Comparison of ENCODE assay signal across 19 mouse cellular contexts in genomic region chr17:63423851-63424250, GRCm38 (mm10).
DNase-seq lines count a peak whose midpoint lies in the region; ATAC-seq and TF ChIP-seq lines count a peak whose summit lies in the region.
"Had no signal": no experiment of that assay in that cellular context is flagged by ENCODE, and none has a peak within 500 bp of the region (broad histone marks: within the 10 kb centered on the region; RNA-seq: fewer than 3 reads in every experiment).

No protein-coding gene starts in this region.

- no peak overlapping the region for H3K9ac ChIP-seq in hindbrain, embryonic 16.5 days (ENCODE audit: low read depth, low read length)
- no peak overlapping the region for H3K9ac ChIP-seq in hindbrain, embryonic 11.5 days (ENCODE audit: low read depth, low read length)
- H3K9ac ChIP-seq: embryonic facial prominence, embryonic 13.5 days; forebrain, embryonic 12.5 days; heart, embryonic 13.5 days; hindbrain, embryonic 14.5 days had no signal

- no peaks in the 10 kb centered on the region for H3K36me3 ChIP-seq in hindbrain, embryonic 16.5 days (ENCODE audit: control insufficient read depth, insufficient read depth, low read length)
- no peaks in the 10 kb centered on the region for H3K36me3 ChIP-seq in hindbrain, embryonic 11.5 days (ENCODE audit: control insufficient read depth, insufficient read depth, low read length)
- H3K36me3 ChIP-seq: forebrain, embryonic 12.5 days; heart, embryonic 13.5 days had no signal

- TF ChIP-seq CTCF in lung, adult 2 months (IDR thresholded peaks at IDR 0.05; ENCODE audit: insufficient read depth, low read length), result no peak

- no peak overlapping the region for H3K4me3 ChIP-seq in hindbrain, embryonic 16.5 days (ENCODE audit: low read length)
- no peak overlapping the region for H3K4me3 ChIP-seq in hindbrain, embryonic 11.5 days (ENCODE audit: low read depth, low read length)
- H3K4me3 ChIP-seq in lung, adult 2 months (replicated peaks; ENCODE audit: extremely low read depth, low read depth, low read length), result no peak overlapping the region
- H3K4me3 ChIP-seq: embryonic facial prominence, embryonic 13.5 days; forebrain, embryonic 12.5 days; gastrocnemius, adult 2 months; heart, embryonic 13.5 days had no signal

- no peak overlapping the region for H3K27ac ChIP-seq in hindbrain, embryonic 16.5 days (ENCODE audit: low read depth, low read length)
- no peak overlapping the region for H3K27ac ChIP-seq in hindbrain, embryonic 11.5 days (ENCODE audit: low read depth, low read length)
- H3K27ac ChIP-seq: embryonic facial prominence, embryonic 13.5 days; forebrain, embryonic 12.5 days; gastrocnemius, adult 2 months; heart, embryonic 13.5 days; hindbrain, embryonic 14.5 days had no signal

- no peak for DNase-seq in hindbrain, embryonic 11.5 days (ENCODE audit: low spot score)
- DNase-seq in lung, postnatal 10 days, result peak; percentile 17
- no peak for DNase-seq in lung, adult 2 months
- no peak for DNase-seq in spleen, postnatal 36 days (ENCODE audit: low spot score in 2 of 2)
- DNase-seq: adrenal gland, adult 2 months; adrenal gland, postnatal 25 days; cerebellum, adult 18-20 months; cerebellum, adult 9-11 months; cerebellum, postnatal 36 days; gastrocnemius, adult 2 months; gastrocnemius, postnatal 25 days; heart, postnatal 4 days had no signal

- ATAC-seq in hindbrain, embryonic 16.5 days, result 0 out of 2 replicates have a peak, but pooled peaks have one; percentile 17
- no peak for ATAC-seq in hindbrain, embryonic 11.5 days (ENCODE audit: low FRiP score)
- peak; percentile 30; the same call in 1 of the 2 replicates for ATAC-seq in megakaryocyte-erythroid progenitor cell, adult 5-6 weeks (replicated peaks; ENCODE audit: low FRiP score, low TSS enrichment, poor library complexity, severe bottlenecking)
- ATAC-seq: forebrain, embryonic 16.5 days had no signal

- H3K4me1 ChIP-seq in hindbrain, embryonic 16.5 days (ENCODE audit: control insufficient read depth, insufficient read depth, low read depth, low read length), result no peaks in the 10 kb centered on the region
- H3K4me1 ChIP-seq in hindbrain, embryonic 11.5 days (replicated peaks; ENCODE audit: control insufficient read depth, insufficient read depth, low read length), result no peaks in the 10 kb centered on the region
- no peaks in the 10 kb centered on the region for H3K4me1 ChIP-seq in lung, adult 2 months (ENCODE audit: control insufficient read depth, insufficient read depth, low read length)
- H3K4me1 ChIP-seq: forebrain, embryonic 12.5 days; heart, embryonic 13.5 days had no signal

- no peak overlapping the region for H3K4me2 ChIP-seq in hindbrain, embryonic 16.5 days (ENCODE audit: low read length)
- no peak overlapping the region for H3K4me2 ChIP-seq in hindbrain, embryonic 11.5 days (replicated peaks; ENCODE audit: low read depth, low read length)
- H3K4me2 ChIP-seq: embryonic facial prominence, embryonic 13.5 days; forebrain, embryonic 12.5 days; heart, embryonic 13.5 days; hindbrain, embryonic 14.5 days had no signal

- H3K9me3 ChIP-seq in hindbrain, embryonic 16.5 days (ENCODE audit: control insufficient read depth, low read length), result no peaks in the 10 kb centered on the region
- no peaks in the 10 kb centered on the region for H3K9me3 ChIP-seq in hindbrain, embryonic 11.5 days (ENCODE audit: control insufficient read depth, low read length)
- H3K9me3 ChIP-seq: forebrain, embryonic 12.5 days; heart, embryonic 13.5 days had no signal

- TF ChIP-seq POLR2A in lung, adult 2 months (IDR thresholded peaks at IDR 0.05; ENCODE audit: borderline replicate concordance, extremely low read depth, low read depth, low read length), result no peak

- 77% methylated on average over 4 of the region's 4 CpGs for WGBS in hindbrain, embryonic 16.5 days
- WGBS in hindbrain, embryonic 11.5 days, result 82% methylated on average over 4 of the region's 4 CpGs
- WGBS in lung, adult 2 months, result 84% methylated on average over 4 of the region's 4 CpGs

- H3K27me3 ChIP-seq in hindbrain, embryonic 16.5 days (replicated peaks; ENCODE audit: control insufficient read depth, insufficient read depth, low read length), result no peaks in the 10 kb centered on the region
- H3K27me3 ChIP-seq in hindbrain, embryonic 11.5 days (ENCODE audit: control insufficient read depth, insufficient read depth, low read length), result no peaks in the 10 kb centered on the region
- H3K27me3 ChIP-seq: embryonic facial prominence, embryonic 13.5 days; forebrain, embryonic 12.5 days; heart, embryonic 13.5 days had no signal
